Mouse (Mus musculus) stomach, embryonic 15.5 days (tissue): ENCODE results near the gene Dock2. TPM values are rescaled to one million over a fixed set of nuclear protein-coding genes. Genes with fewer than 3 reads are reported as not detected.
"Not testable (repeated sequence)": the region's sequence is repeated elsewhere in the genome, so short reads cannot be mapped to it uniquely, and the experiment has no call there.

Experiments used
- ATAC-seq: fragments of 200-750 bp; cut with Nextera tagmentation; 2 replicates; pipeline ENCODE4 v1.8.0; 2017; ENCODE audit warnings: low read depth, moderate number of reproducible peaks, moderate TSS enrichment; ENCODE audit not compliant: insufficient read depth, low FRiP score
- H3K27ac ChIP-seq: fragments of 300-500 bp; sonication (generic); 2 replicates; pipeline ENCODE4 v1.5.1; 2015; ENCODE audit warnings: mild to moderate bottlenecking, inconsistent platforms
- H3K27me3 ChIP-seq: fragments of 300-500 bp; sonication (generic); replicated peaks from 2 replicates; pipeline ENCODE4 v1.6.1; 2015; ENCODE audit warnings: inconsistent platforms
- H3K36me3 ChIP-seq: fragments of 300-500 bp; sonication (generic); 2 replicates; pipeline ENCODE4 v1.6.1; 2015; ENCODE audit warnings: inconsistent platforms
- H3K4me1 ChIP-seq: fragments of 300-500 bp; sonication (generic); 2 replicates; pipeline ENCODE4 v1.6.1; 2015; ENCODE audit warnings: inconsistent platforms
- H3K4me2 ChIP-seq: fragments of 300-500 bp; sonication (generic); 2 replicates; pipeline ENCODE4 v1.6.1; 2015; ENCODE audit warnings: mild to moderate bottlenecking, inconsistent platforms
- H3K4me3 ChIP-seq: fragments of 300-500 bp; sonication (generic); replicated peaks from 2 replicates; pipeline ENCODE4 v1.5.1; 2015; ENCODE audit warnings: inconsistent platforms
- H3K9ac ChIP-seq: fragments of 300-500 bp; sonication (generic); 2 replicates; pipeline ENCODE4 v1.6.1; 2015; ENCODE audit warnings: inconsistent platforms
- H3K9me3 ChIP-seq: fragments of 300-500 bp; sonication (generic); 2 replicates; pipeline ENCODE4 v1.6.1; 2016; ENCODE audit warnings: inconsistent platforms
- WGBS: fragments of 180-500 bp; shearing (Covaris S2); methylation state at CpG from one replicate; pipeline ENCODE4 v1.1.7; 2015; 5-methylcytosine and 5-hydroxymethylcytosine counted together
- polyA plus RNA-seq: library from polyadenylated mRNA; unstranded; fragments of >200 nt; fragmentation: Nextera tagmentation; extraction: Ambion mirVana; gene quantifications from 2 replicates; pipeline ENCODE4 v1.2.1, GENCODE M21; 2015

The Dock2 gene
- 2.2 and 2.4 TPM in 2 replicates for polyA plus RNA-seq

DNA sequence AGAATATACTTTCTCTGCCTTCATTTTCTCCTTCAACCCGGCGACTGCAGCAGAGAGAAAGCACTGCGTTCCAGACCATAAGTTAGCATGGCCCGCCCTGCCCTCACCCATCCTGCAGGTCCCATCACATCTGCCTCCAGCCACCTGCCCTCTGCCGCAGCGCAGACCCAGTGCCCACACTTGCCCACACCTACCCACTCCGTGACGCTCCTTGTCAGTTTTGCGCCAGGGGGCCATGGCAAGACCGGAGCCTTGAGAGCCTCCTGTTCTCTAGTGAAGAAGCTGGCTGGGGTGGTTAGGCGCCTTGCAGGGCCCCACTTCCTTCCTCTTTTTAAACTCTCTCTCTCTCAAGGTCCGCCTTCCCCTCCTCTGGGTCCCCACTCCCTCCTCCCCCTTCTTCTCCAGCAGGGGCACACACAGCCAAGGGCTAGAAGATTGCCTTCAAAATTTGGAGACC, at the start of gene Dock2:
Gene Dock2 (minus strand): TSS at position 306 of the 457 bp plus-strand sequence.
- no peaks in the 10 kb centered on the region for H3K36me3 ChIP-seq
- no peaks in the 10 kb centered on the region for H3K4me1 ChIP-seq
- H3K4me3 ChIP-seq, result peak within 1 kb of the TSS; percentile 12; the same call in 1 of the 2 replicates
- no peak within 1 kb of the TSS for H3K27ac ChIP-seq
- no peak within 1 kb of the TSS; the same call in 1 of the 2 replicates for H3K9ac ChIP-seq
- no peaks in the 10 kb centered on the region for H3K9me3 ChIP-seq
- WGBS, result 72% methylated on average over 12 of the region's 12 CpGs
- no peak for ATAC-seq
- H3K27me3 ChIP-seq, result no peaks in the 10 kb centered on the region
- no peak within 1 kb of the TSS for H3K4me2 ChIP-seq

DNA sequence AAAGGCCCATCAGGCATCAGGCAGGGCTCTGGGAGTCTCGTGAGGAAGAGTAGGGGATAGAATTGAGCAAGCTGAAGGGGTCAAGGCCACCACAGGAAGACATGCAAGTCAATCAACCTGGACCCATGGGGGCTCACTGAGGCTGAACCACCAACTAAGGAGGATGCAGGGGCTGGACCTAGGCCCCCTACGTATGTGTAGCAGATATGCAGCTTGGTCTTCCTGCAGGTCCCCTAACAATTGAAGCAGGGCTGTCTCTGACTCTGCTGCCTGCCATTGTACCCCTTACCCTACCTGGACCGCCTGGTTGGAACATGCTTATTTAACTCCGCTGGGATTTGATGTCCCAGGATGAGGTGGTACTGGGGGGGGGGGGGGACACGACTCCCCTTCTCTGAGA, 49.0 kb upstream of the Dock2 start:
- Histone ChIP-seq H3K27me3 (no peaks in the 10 kb centered on the region), H3K4me1 (peaks cover 4% of the 10 kb centered on the region), H3K27ac (no peak overlapping the region), H3K9me3 (no peaks in the 10 kb centered on the region), H3K36me3 (no peaks in the 10 kb centered on the region; the same call in 1 of the 2 replicates), H3K9ac (peak overlapping the region; percentile 82), H3K4me2 (peak overlapping the region; percentile 84), H3K4me3 (peak overlapping the region; percentile 87)
- no peak for ATAC-seq
- WGBS, result 13% methylated on average over 4 of the region's 5 CpGs

DNA sequence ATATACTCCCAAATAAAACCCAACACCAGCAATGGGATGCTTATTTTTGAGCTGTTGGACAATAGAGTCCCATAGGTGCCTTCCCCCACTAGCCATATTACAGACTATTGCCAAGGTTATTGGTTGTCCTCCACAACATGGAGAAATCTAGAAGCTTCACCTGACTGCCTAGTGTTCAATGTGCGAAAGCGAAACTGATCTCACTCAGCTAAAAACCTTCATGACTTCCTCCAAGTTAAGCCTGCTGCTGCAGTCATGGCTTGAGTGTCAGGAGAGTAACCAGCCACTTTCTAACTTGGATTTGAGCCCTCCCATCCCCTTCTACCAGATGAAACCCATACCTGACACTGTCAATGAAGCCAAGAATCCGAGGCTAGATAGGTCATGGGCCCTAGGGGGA, 44.1 kb upstream of the Dock2 start:
- Histone ChIP-seq H3K9ac (no peak overlapping the region), H3K9me3 (no peaks in the 10 kb centered on the region), H3K27me3 (no peaks in the 10 kb centered on the region), H3K27ac (no peak overlapping the region), H3K4me2 (no peak overlapping the region), H3K4me3 (no peak overlapping the region), H3K4me1 (peaks cover 4% of the 10 kb centered on the region), H3K36me3 (peaks cover 7% of the 10 kb centered on the region; the same call in 1 of the 2 replicates)
- ATAC-seq, result no peak
- 92% methylated on average over 3 of the region's 3 CpGs for WGBS

DNA sequence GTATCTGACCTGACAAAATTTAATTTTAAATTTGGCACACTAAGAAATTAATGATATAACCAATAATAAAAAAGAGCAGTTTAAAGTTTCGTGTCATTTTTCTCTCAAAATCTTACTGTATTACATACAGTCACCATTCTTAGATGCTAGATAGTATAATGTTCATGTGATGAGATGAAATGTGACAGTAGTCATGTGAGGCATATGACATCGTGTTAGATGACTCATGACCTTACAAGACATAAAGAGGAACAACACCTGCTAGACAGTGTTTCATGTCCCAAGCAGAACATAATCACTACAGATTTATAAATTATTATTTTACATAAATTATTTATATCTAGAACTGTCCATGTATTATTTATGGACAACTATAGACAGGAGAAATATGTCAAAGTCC, 43.2 kb upstream of the Dock2 start:
- Histone ChIP-seq H3K27ac (no peak overlapping the region), H3K27me3 (no peaks in the 10 kb centered on the region), H3K4me1 (no peaks in the 10 kb centered on the region), H3K36me3 (peaks cover 10% of the 10 kb centered on the region; the same call in 1 of the 2 replicates), H3K9me3 (no peaks in the 10 kb centered on the region), H3K4me3 (no peak overlapping the region), H3K9ac (no peak overlapping the region), H3K4me2 (no peak overlapping the region)
- ATAC-seq, result no peak
- 90% methylated on average over 2 of the region's 2 CpGs for WGBS

DNA sequence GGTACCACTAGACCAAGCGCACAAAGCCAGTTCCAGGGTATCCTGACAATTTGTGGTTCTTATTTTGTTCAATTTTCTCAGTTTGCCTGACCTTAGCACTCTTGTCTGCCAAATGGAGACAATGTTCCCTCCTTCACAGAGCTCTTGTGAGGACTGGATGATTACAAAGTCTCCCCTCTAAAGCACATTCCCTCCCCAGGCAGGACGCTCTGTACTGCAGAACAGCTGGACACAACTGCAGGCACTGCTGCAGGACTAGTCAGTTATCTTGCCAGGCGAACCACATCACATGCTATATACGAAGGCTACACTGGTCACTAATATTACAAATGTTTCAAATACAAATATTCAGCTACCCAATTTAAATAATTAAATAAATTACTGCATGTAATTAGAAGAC, 41.1 kb upstream of the Dock2 start:
- Histone ChIP-seq H3K36me3 (peaks cover 14% of the 10 kb centered on the region), H3K4me3 (no peak overlapping the region), H3K27ac (no peak overlapping the region), H3K27me3 (no peaks in the 10 kb centered on the region), H3K9me3 (no peaks in the 10 kb centered on the region), H3K4me1 (no peaks in the 10 kb centered on the region), H3K4me2 (no peak overlapping the region), H3K9ac (no peak overlapping the region)
- WGBS, result 91% methylated on average over 4 of the region's 4 CpGs
- no peak for ATAC-seq

DNA sequence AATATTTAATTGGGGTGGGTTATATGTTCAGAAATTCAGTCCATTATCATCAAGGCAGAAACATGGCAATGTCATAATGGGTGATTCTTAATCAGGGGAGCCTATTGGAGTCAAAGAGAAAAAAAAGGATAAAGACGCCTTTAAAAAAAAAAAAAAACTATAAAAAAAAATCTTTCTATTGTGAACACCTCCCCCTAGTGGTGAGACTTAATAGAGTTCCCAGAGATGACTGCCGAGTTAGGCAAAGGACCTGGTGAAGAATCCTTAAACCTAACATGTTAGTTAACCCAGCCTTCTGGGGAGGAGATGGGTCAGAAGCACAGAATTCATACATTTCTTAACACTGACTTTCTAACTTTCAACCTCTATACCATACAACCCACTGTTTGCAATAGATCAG, 31.1 kb upstream of the Dock2 start:
- Histone ChIP-seq H3K4me1 (no peaks in the 10 kb centered on the region), H3K4me2 (no peak overlapping the region), H3K9me3 (no peaks in the 10 kb centered on the region), H3K36me3 (peaks cover 22% of the 10 kb centered on the region), H3K27ac (no peak overlapping the region), H3K27me3 (no peaks in the 10 kb centered on the region), H3K9ac (no peak overlapping the region), H3K4me3 (no peak overlapping the region)
- WGBS, result 8% methylated on average over 2 of the region's 2 CpGs
- ATAC-seq, result no peak

DNA sequence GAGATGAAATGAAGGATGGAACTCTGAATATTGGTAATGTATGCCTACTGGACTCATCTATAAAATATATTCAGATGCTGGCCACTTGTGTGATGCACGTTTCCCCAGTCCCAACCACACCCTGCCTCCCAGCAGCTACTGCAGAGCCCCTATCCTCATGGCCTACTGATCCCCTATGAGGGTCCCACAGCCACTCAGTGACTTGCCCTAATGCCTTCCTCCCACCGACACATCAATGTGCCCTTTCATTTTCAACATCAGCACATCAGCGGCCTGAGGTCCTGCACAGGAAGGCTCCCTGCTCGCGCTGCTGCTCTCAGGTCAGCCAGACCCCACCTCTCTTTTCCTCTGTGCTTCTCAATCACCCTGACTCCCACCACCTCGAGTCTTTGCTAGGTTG, 30.6 kb upstream of the Dock2 start:
- no peak for ATAC-seq
- Histone ChIP-seq H3K27ac (no peak overlapping the region), H3K36me3 (peaks cover 24% of the 10 kb centered on the region), H3K4me2 (no peak overlapping the region), H3K9ac (no peak overlapping the region), H3K27me3 (no peaks in the 10 kb centered on the region), H3K9me3 (no peaks in the 10 kb centered on the region), H3K4me1 (no peaks in the 10 kb centered on the region), H3K4me3 (no peak overlapping the region)
- WGBS, result 88% methylated on average over 6 of the region's 6 CpGs

DNA sequence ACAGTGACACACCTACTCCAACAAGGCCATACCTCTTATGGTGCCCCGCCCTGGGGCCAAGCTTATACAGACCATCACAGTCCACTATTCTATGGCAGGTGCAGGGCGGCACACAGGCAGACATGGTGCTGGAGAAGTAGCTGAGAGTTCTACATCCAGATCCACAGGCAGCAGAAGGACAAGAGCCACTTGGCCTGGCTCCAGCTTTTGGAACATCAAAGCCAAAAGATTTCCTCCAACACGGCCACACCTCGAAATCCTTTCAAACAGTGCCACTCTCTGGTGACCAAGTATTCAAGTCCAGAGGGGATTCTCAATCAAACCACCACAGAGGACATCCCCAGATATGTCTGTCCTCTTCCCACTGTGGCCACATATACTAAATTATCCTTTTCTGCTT, 21.3 kb upstream of the Dock2 start:
- not testable (repeated sequence) for H3K9ac ChIP-seq, H3K27me3 ChIP-seq, ATAC-seq, H3K4me1 ChIP-seq, H3K36me3 ChIP-seq, H3K27ac ChIP-seq, H3K9me3 ChIP-seq, H3K4me3 ChIP-seq, H3K4me2 ChIP-seq
- WGBS, result 78% methylated on average over 4 of the region's 4 CpGs

DNA sequence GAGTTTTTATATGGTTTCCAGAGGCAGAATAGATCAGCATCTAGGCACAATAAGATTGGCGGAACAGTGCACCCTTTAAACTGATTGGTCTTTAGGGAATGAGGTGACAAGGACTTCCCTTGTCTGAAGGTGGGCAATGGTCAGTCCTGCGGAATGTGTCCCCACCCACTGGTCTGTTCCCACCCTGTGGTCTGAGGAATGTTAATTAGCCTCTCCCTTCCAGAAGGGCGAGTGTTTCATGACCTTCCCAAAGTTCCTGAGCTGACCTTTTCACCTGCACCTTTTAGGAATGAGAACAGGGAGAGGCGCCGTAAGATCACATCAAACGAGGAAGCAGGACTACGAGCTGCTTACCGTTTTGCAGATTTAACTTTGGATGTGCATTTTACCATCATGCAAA, 14.4 kb upstream of the Dock2 start:
- H3K9ac ChIP-seq, H3K4me3 ChIP-seq, H3K4me2 ChIP-seq, H3K4me1 ChIP-seq, H3K36me3 ChIP-seq, H3K27ac ChIP-seq, H3K27me3 ChIP-seq, H3K9me3 ChIP-seq, ATAC-seq: not testable (repeated sequence)
- 42% methylated on average over 8 of the region's 8 CpGs for whole genome bisulfite sequencing

DNA sequence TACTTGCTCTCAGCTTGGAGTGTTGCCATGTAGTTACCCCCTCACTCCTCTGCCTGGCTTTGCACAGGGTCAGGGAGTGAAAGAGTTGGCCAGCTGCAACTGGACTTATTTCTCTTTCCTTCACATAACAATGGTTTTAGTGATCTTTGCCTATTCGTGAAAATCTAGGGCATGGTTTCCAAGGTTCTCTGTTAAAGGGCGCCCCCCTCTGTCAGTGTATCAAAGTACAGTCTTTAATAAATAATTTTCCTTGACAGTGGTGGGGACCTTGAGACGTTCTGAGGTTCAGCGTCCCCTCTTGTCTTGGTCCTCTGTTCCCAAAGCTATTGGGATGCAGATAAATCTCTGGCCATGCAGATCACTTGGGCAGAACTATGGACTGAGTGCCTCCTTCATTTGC, 12.4 kb upstream of the Dock2 start:
- Histone ChIP-seq H3K4me1 (no peaks in the 10 kb centered on the region), H3K9ac (no peak overlapping the region), H3K9me3 (no peaks in the 10 kb centered on the region), H3K4me3 (no peak overlapping the region), H3K4me2 (no peak overlapping the region), H3K27ac (no peak overlapping the region), H3K27me3 (no peaks in the 10 kb centered on the region), H3K36me3 (no peaks in the 10 kb centered on the region)
- WGBS, result 27% methylated on average over 4 of the region's 4 CpGs
- no peak for ATAC-seq

DNA sequence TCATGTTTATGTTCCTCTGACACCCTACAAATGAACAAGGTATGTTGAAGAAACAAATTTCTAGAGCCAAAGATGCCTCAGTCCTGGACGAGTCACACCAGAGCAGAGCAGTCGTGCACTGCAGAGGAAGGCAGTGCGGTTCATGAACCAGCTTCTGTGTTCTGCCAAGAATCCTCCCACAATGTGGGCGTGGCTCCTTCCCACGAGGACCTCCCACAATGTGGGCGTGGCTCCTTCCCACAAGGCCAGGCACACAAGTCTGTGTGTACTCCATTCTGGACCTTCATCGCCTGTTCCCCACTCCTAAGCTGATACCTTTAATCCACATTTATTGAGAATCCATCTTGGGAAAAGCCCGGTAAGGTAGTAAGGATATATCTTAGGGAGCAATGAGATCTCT, 8.2 kb upstream of the Dock2 start:
- Histone ChIP-seq H3K9me3 (no peaks in the 10 kb centered on the region), H3K9ac (no peak overlapping the region), H3K4me1 (no peaks in the 10 kb centered on the region), H3K4me3 (no peak overlapping the region), H3K27me3 (no peaks in the 10 kb centered on the region), H3K36me3 (no peaks in the 10 kb centered on the region), H3K27ac (no peak overlapping the region), H3K4me2 (no peak overlapping the region)
- no peak for ATAC-seq
- WGBS, result 53% methylated on average over 8 of the region's 8 CpGs

DNA sequence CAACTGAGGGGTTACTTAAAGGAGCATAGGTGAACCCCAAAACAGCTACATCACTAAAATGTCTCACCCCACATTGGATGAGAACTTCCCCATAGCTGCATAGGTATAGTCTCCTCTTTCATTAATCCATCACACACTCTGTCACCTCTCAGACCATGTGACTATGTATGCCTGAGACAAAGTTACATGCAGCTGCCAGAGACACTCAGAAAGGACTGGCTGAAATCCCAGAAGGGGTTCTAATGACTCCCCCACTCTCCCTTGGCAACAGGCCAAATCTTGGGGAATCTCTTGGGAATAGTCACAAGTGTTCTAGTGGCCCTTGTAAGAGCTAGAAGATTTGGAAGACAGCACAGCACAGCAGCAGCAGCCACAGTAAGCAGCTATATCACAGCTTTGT, 1.2 kb upstream of the Dock2 start:
- Histone ChIP-seq H3K36me3 (no peaks in the 10 kb centered on the region), H3K9ac (no peak overlapping the region), H3K27ac (no peak overlapping the region), H3K4me2 (no peak overlapping the region), H3K4me1 (no peaks in the 10 kb centered on the region), H3K27me3 (no peaks in the 10 kb centered on the region), H3K9me3 (no peaks in the 10 kb centered on the region), H3K4me3 (no peak overlapping the region)
- no peak for ATAC-seq
